Mouse (Mus musculus) bone marrow macrophage, adult 2 months (primary cell): ENCODE results near the gene Adamtsl1.

ENCODE experiments used
- CTCF ChIP-seq: IDR thresholded peaks from 2 replicates; pipeline ENCODE4 v1.5.1; 2012; ENCODE audit warnings: low read depth, mild to moderate bottlenecking, low read length, moderate library complexity
- POLR2A ChIP-seq: IDR thresholded peaks from 2 replicates; pipeline ENCODE4 v1.6.1; 2012; ENCODE audit warnings: mild to moderate bottlenecking, low read depth, low read length, borderline replicate concordance

GRCm38 (mm10) chr4:86068875-86069718 lies 555.1 kb downstream of the Adamtsl1 start:
- no peak for TF ChIP-seq CTCF
- no peak for TF ChIP-seq POLR2A
